Mouse (Mus musculus): ENCODE results near the gene Slc30a9. TPM values are rescaled to one million over a fixed set of nuclear protein-coding genes. Genes with fewer than 3 reads are reported as not detected.

Slc30a9 gene
- polyA plus RNA-seq, 1 experiment from 2014 or later, result 106 TPM

GRCm38 (mm10) chr5:67347060-67347459 is 40.3 kb downstream of the Slc30a9 start:
- 84% methylated on average over 2 of the region's 2 CpGs for WGBS
- H3K36me3 ChIP-seq (ENCODE audit: control insufficient read depth, insufficient read depth, low read length), result peaks cover 87% of the 10 kb centered on the region
- ATAC-seq (ENCODE audit: low read depth) (no peak), DNase-seq (ENCODE audit: low spot score) (no peak)
- H3K27ac ChIP-seq (replicated peaks; ENCODE audit: low read depth, low read length), result no peak overlapping the region
- no peak overlapping the region for H3K9ac ChIP-seq (ENCODE audit: low read depth, low read length)
- H3K9me3 ChIP-seq (ENCODE audit: control insufficient read depth, low read length), result no peaks in the 10 kb centered on the region
- no peak overlapping the region for H3K4me2 ChIP-seq (ENCODE audit: low read depth, low read length)
- no peaks in the 10 kb centered on the region for H3K4me1 ChIP-seq (ENCODE audit: control insufficient read depth, insufficient read depth, low read length)
- no peaks in the 10 kb centered on the region for H3K27me3 ChIP-seq (replicated peaks; ENCODE audit: control insufficient read depth, insufficient read depth, low read length)
- no peak overlapping the region for H3K4me3 ChIP-seq (ENCODE audit: low read depth, low read length)

GRCm38 (mm10) chr5:67348949-67349348 is 42.2 kb downstream of the Slc30a9 start:
- Histone ChIP-seq H3K9me3 (ENCODE audit: control insufficient read depth, low read length) (no peaks in the 10 kb centered on the region), H3K27me3 (replicated peaks; ENCODE audit: control insufficient read depth, insufficient read depth, low read length) (no peaks in the 10 kb centered on the region), H3K36me3 (ENCODE audit: control insufficient read depth, insufficient read depth, low read length) (peaks cover 87% of the 10 kb centered on the region), H3K9ac (ENCODE audit: low read depth, low read length) (no peak overlapping the region), H3K4me2 (ENCODE audit: low read depth, low read length) (no peak overlapping the region), H3K4me1 (ENCODE audit: control insufficient read depth, insufficient read depth, low read length) (no peaks in the 10 kb centered on the region), H3K4me3 (ENCODE audit: low read depth, low read length) (no peak overlapping the region), H3K27ac (replicated peaks; ENCODE audit: low read depth, low read length) (no peak overlapping the region)
- ATAC-seq (ENCODE audit: low read depth) (no peak), DNase-seq (ENCODE audit: low spot score) (no peak)
- WGBS, result 69% methylated on average over 10 of the region's 10 CpGs

- WGBS, result 93% methylated on average over 9 of the region's 10 CpGs
- H3K9ac ChIP-seq (ENCODE audit: low read depth, low read length), result no peak overlapping the region
- H3K27me3 ChIP-seq (replicated peaks; ENCODE audit: control insufficient read depth, insufficient read depth, low read length), result no peaks in the 10 kb centered on the region
- H3K9me3 ChIP-seq (ENCODE audit: control insufficient read depth, low read length), result no peaks in the 10 kb centered on the region
- H3K4me3 ChIP-seq (ENCODE audit: low read depth, low read length), result no peak overlapping the region
- H3K4me1 ChIP-seq (ENCODE audit: control insufficient read depth, insufficient read depth, low read length), result no peaks in the 10 kb centered on the region
- ATAC-seq (ENCODE audit: low read depth) (no peak), DNase-seq (ENCODE audit: low spot score) (no peak)
- no peaks in the 10 kb centered on the region for H3K36me3 ChIP-seq (ENCODE audit: control insufficient read depth, insufficient read depth, low read length)
- H3K27ac ChIP-seq (replicated peaks; ENCODE audit: low read depth, low read length), result no peak overlapping the region
- no peak overlapping the region for H3K4me2 ChIP-seq (ENCODE audit: low read depth, low read length)
Observed at GRCm38 (mm10) chr5:67362316-67362715, 55.6 kb downstream of the Slc30a9 start.

- H3K9me3 ChIP-seq (ENCODE audit: control insufficient read depth, low read length), result no peaks in the 10 kb centered on the region
- no peak for DNase-seq (ENCODE audit: low spot score)
- no peak overlapping the region for H3K4me2 ChIP-seq (ENCODE audit: low read depth, low read length)
- no peak overlapping the region for H3K4me3 ChIP-seq (ENCODE audit: low read depth, low read length)
- WGBS, result 77% methylated on average over 2 of the region's 2 CpGs
- no peaks in the 10 kb centered on the region for H3K4me1 ChIP-seq (ENCODE audit: control insufficient read depth, insufficient read depth, low read length)
- H3K27me3 ChIP-seq (replicated peaks; ENCODE audit: control insufficient read depth, insufficient read depth, low read length), result no peaks in the 10 kb centered on the region
- no peak overlapping the region for H3K9ac ChIP-seq (ENCODE audit: low read depth, low read length)
- H3K36me3 ChIP-seq (ENCODE audit: control insufficient read depth, insufficient read depth, low read length), result no peaks in the 10 kb centered on the region
- no peak overlapping the region for H3K27ac ChIP-seq (replicated peaks; ENCODE audit: low read depth, low read length)
- ATAC-seq (ENCODE audit: low read depth), result no peak
Observed at GRCm38 (mm10) chr5:67362931-67363330, 56.2 kb downstream of the Slc30a9 start.

- Histone ChIP-seq H3K9ac (ENCODE audit: low read depth, low read length) (no peak overlapping the region), H3K27me3 (replicated peaks; ENCODE audit: control insufficient read depth, insufficient read depth, low read length) (no peaks in the 10 kb centered on the region), H3K4me2 (ENCODE audit: low read depth, low read length) (no peak overlapping the region), H3K9me3 (ENCODE audit: control insufficient read depth, low read length) (no peaks in the 10 kb centered on the region), H3K36me3 (ENCODE audit: control insufficient read depth, insufficient read depth, low read length) (no peaks in the 10 kb centered on the region), H3K27ac (replicated peaks; ENCODE audit: low read depth, low read length) (no peak overlapping the region), H3K4me1 (ENCODE audit: control insufficient read depth, insufficient read depth, low read length) (no peaks in the 10 kb centered on the region), H3K4me3 (ENCODE audit: low read depth, low read length) (no peak overlapping the region)
- no peak for ATAC-seq (ENCODE audit: low read depth)
- no peak for DNase-seq (ENCODE audit: low spot score)
- WGBS, result 75% methylated on average over 8 of the region's 8 CpGs
Observed at GRCm38 (mm10) chr5:67377044-67377621, 70.4 kb downstream of the Slc30a9 start.

GRCm38 (mm10) chr5:67381690-67382089 is 74.9 kb downstream of the Slc30a9 start:
- Histone ChIP-seq H3K27ac (replicated peaks; ENCODE audit: low read depth, low read length) (no peak overlapping the region), H3K4me3 (ENCODE audit: low read depth, low read length) (no peak overlapping the region), H3K9ac (ENCODE audit: low read depth, low read length) (no peak overlapping the region), H3K36me3 (ENCODE audit: control insufficient read depth, insufficient read depth, low read length) (no peaks in the 10 kb centered on the region), H3K27me3 (replicated peaks; ENCODE audit: control insufficient read depth, insufficient read depth, low read length) (no peaks in the 10 kb centered on the region), H3K4me1 (ENCODE audit: control insufficient read depth, insufficient read depth, low read length) (no peaks in the 10 kb centered on the region), H3K9me3 (ENCODE audit: control insufficient read depth, low read length) (no peaks in the 10 kb centered on the region), H3K4me2 (ENCODE audit: low read depth, low read length) (no peak overlapping the region)
- ATAC-seq (ENCODE audit: low read depth) (no peak), DNase-seq (ENCODE audit: low spot score) (no peak)
- 67% methylated on average over 2 of the region's 2 CpGs for WGBS

- Histone ChIP-seq H3K4me2 (ENCODE audit: low read depth, low read length) (no peak overlapping the region), H3K4me1 (ENCODE audit: control insufficient read depth, insufficient read depth, low read length) (no peaks in the 10 kb centered on the region), H3K4me3 (ENCODE audit: low read depth, low read length) (no peak overlapping the region), H3K9me3 (ENCODE audit: control insufficient read depth, low read length) (no peaks in the 10 kb centered on the region), H3K9ac (ENCODE audit: low read depth, low read length) (no peak overlapping the region), H3K27ac (replicated peaks; ENCODE audit: low read depth, low read length) (no peak overlapping the region), H3K36me3 (ENCODE audit: control insufficient read depth, insufficient read depth, low read length) (no peaks in the 10 kb centered on the region), H3K27me3 (replicated peaks; ENCODE audit: control insufficient read depth, insufficient read depth, low read length) (no peaks in the 10 kb centered on the region)
- 83% methylated on average over 7 of the region's 7 CpGs for WGBS
- DNase-seq (ENCODE audit: low spot score) (no peak), ATAC-seq (ENCODE audit: low read depth) (no peak)
Observed at GRCm38 (mm10) chr5:67382556-67382955, 75.8 kb downstream of the Slc30a9 start.

GRCm38 (mm10) chr5:67393951-67394350 is 87.2 kb downstream of the Slc30a9 start:
- Histone ChIP-seq H3K27me3 (replicated peaks; ENCODE audit: control insufficient read depth, insufficient read depth, low read length) (no peaks in the 10 kb centered on the region), H3K9me3 (ENCODE audit: control insufficient read depth, low read length) (no peaks in the 10 kb centered on the region), H3K4me3 (ENCODE audit: low read depth, low read length) (no peak overlapping the region), H3K4me2 (ENCODE audit: low read depth, low read length) (no peak overlapping the region), H3K9ac (ENCODE audit: low read depth, low read length) (no peak overlapping the region), H3K4me1 (ENCODE audit: control insufficient read depth, insufficient read depth, low read length) (no peaks in the 10 kb centered on the region), H3K36me3 (ENCODE audit: control insufficient read depth, insufficient read depth, low read length) (no peaks in the 10 kb centered on the region), H3K27ac (replicated peaks; ENCODE audit: low read depth, low read length) (no peak overlapping the region)
- ATAC-seq (ENCODE audit: low read depth) (no peak), DNase-seq (ENCODE audit: low spot score) (peak; percentile 17)
- WGBS, result 83% methylated on average over 6 of the region's 6 CpGs

- no peak for ATAC-seq (ENCODE audit: low read depth)
Observed at GRCm38 (mm10) chr5:67395211-67395851, 88.6 kb downstream of the Slc30a9 start.

More at GRCm38 (mm10) chr5:67395211-67395851, 88.6 kb downstream of the Slc30a9 start:
- Histone ChIP-seq H3K9me3 (ENCODE audit: control insufficient read depth, low read length) (no peaks in the 10 kb centered on the region), H3K4me3 (ENCODE audit: low read depth, low read length) (no peak overlapping the region), H3K36me3 (ENCODE audit: control insufficient read depth, insufficient read depth, low read length) (no peaks in the 10 kb centered on the region), H3K9ac (ENCODE audit: low read depth, low read length) (no peak overlapping the region), H3K4me1 (ENCODE audit: control insufficient read depth, insufficient read depth, low read length) (no peaks in the 10 kb centered on the region), H3K27ac (replicated peaks; ENCODE audit: low read depth, low read length) (no peak overlapping the region), H3K27me3 (replicated peaks; ENCODE audit: control insufficient read depth, insufficient read depth, low read length) (no peaks in the 10 kb centered on the region), H3K4me2 (ENCODE audit: low read depth, low read length) (no peak overlapping the region)
- WGBS, result 80% methylated on average over 11 of the region's 11 CpGs
- DNase-seq (ENCODE audit: low spot score), result no peak
